Mouse (Mus musculus) layer of hippocampus, adult 18-20 months (tissue): Measurements from ENCODE around the gene Gnl1. TPM values are rescaled to one million over a fixed set of nuclear protein-coding genes. Genes with fewer than 3 reads are reported as not detected.
"Not testable (repeated sequence)": the region's sequence is repeated elsewhere in the genome, so short reads cannot be mapped to it uniquely, and the experiment has no call there.

Experiments used
- DNase-seq, 2 experiments: peaks; one replicate each; pipeline ENCODE4 v3.0.0; 2022; ENCODE audit warnings: low spot score in 2 of 2
- microRNA-seq, 2 experiments: library from miRNA; unstranded; fragments of <30 nt; microRNA quantifications; one replicate each; pipeline ENCODE4 v1.2.0; 2021
- total RNA-seq, 2 experiments: library from RNA; stranded (reverse); gene quantifications; 2 replicates each; pipeline ENCODE4 v1.2.3; 2021

Gnl1 gene
- total RNA-seq, 2 experiments from 2014 or later, result 147 to 150 TPM

GRCm38 (mm10) chr17:36023710-36024654, 44.3 kb downstream of the Gnl1 start:
- DNase-seq, result no peak

- DNase-seq, result no peak
Measured at GRCm38 (mm10) chr17:36025197-36025596, 45.5 kb downstream of the Gnl1 start.

GRCm38 (mm10) chr17:36025901-36026300, 46.2 kb downstream of the Gnl1 start:
- DNase-seq, result no peak

GRCm38 (mm10) chr17:36027663-36028062, 48.0 kb downstream of the Gnl1 start:
- DNase-seq, result no peak

- DNase-seq, result no peak
Measured at GRCm38 (mm10) chr17:36028879-36029619, 49.4 kb downstream of the Gnl1 start.

GRCm38 (mm10) chr17:36030046-36030702, 50.5 kb downstream of the Gnl1 start:
- DNase-seq, result not testable (repeated sequence)

GRCm38 (mm10) chr17:36030703-36031582, 51.3 kb downstream of the Gnl1 start:
- not testable (repeated sequence) for DNase-seq

- peak in 1 of 2 experiments; percentile 62 for DNase-seq
Measured at GRCm38 (mm10) chr17:36031583-36032331, 52.1 kb downstream of the Gnl1 start.

GRCm38 (mm10) chr17:36032351-36032875, 52.8 kb downstream of the Gnl1 start, which contains the start of gene H2-T23:
Gene H2-T23, minus strand, starts transcription at chr17:36032855.
- peak in 1 of 2 experiments; percentile 44 for DNase-seq

GRCm38 (mm10) chr17:36034524-36034923, 54.9 kb downstream of the Gnl1 start:
- not testable (repeated sequence) for DNase-seq

GRCm38 (mm10) chr17:36035010-36035638, 55.5 kb downstream of the Gnl1 start:
- DNase-seq, result peak in 1 of 2 experiments; percentile 77

- DNase-seq, result not testable (repeated sequence)
Measured at GRCm38 (mm10) chr17:36036126-36036525, 56.5 kb downstream of the Gnl1 start.

Small RNA genes lying within 50 kb of the gene (microRNA-seq; reads per million reads assigned to microRNA genes)
- gene Mir877, result 228 to 241 reads per million in 2 experiments

Other genes starting within 250 kb of the Gnl1 start
- 1 to 10 TPM; 5.2 to 6.0 TPM for gene Ier3, start 158.2 kb upstream of the Gnl1 start, total RNA-seq
- 100 to 1,000 TPM; 122 to 131 TPM for gene Flot1, start 156.6 kb upstream of the Gnl1 start, total RNA-seq
- gene Tubb5, start 141.5 kb upstream of the Gnl1 start, total RNA-seq, result 100 to 1,000 TPM; 326 to 341 TPM
- 10 to 100 TPM; 17.2 to 18.5 TPM for gene Mdc1, start 138.3 kb upstream of the Gnl1 start, total RNA-seq
- 1 to 10 TPM; 1.6 to 1.9 TPM for gene Nrm, start 118.5 kb upstream of the Gnl1 start, total RNA-seq
- gene Ppp1r18, start 114.3 kb upstream of the Gnl1 start, total RNA-seq, result 1 to 10 TPM; 7.1 to 7.6 TPM
- 10 to 100 TPM; 25.0 to 30.2 TPM for gene Dhx16, start 100.0 kb upstream of the Gnl1 start, total RNA-seq
- 10 to 100 TPM; 52.9 to 56.7 TPM for gene 2310061I04Rik, start 82.4 kb upstream of the Gnl1 start, total RNA-seq
- gene Atat1, start 69.8 kb upstream of the Gnl1 start, total RNA-seq, result 10 to 100 TPM; 51.0 to 59.0 TPM
- 10 to 100 TPM; 37.8 to 44.3 TPM for gene Mrps18b, start 63.5 kb upstream of the Gnl1 start, total RNA-seq
- gene Ppp1r10, start 63.4 kb upstream of the Gnl1 start, total RNA-seq, result 10 to 100 TPM; 66.5 to 72.5 TPM
- gene Abcf1, start 10.1 kb upstream of the Gnl1 start, total RNA-seq, result 10 to 100 TPM; 65.0 to 73.2 TPM
- 10 to 100 TPM; 39.8 to 41.6 TPM for gene Prr3, start 385 bp downstream of the Gnl1 start, total RNA-seq
- gene H2-T24, start 40.7 kb downstream of the Gnl1 start, total RNA-seq, result 1 to 10 TPM; 1.1 to 1.2 TPM
- 1 to 10 TPM; 5.4 to 5.9 TPM for gene H2-T23, start 53.0 kb downstream of the Gnl1 start, total RNA-seq
- 10 to 100 TPM; 13.9 to 15.2 TPM for gene H2-T22, start 62.9 kb downstream of the Gnl1 start, total RNA-seq
- not detected for gene Gm6034, start 63.1 kb downstream of the Gnl1 start, total RNA-seq
- 1 to 10 TPM in 1 of 2 experiments, under 1 TPM in 1; 0.89 to 1.6 TPM for gene Gm11127, start 78.5 kb downstream of the Gnl1 start, total RNA-seq
- gene Gm19684, start 141.8 kb downstream of the Gnl1 start, total RNA-seq, result not detected
- not detected for gene Gm7030, start 149.6 kb downstream of the Gnl1 start, total RNA-seq
- gene Gm8909, start 188.7 kb downstream of the Gnl1 start, total RNA-seq, result not detected
- not detected for gene H2-T3, start 210.4 kb downstream of the Gnl1 start, total RNA-seq